Comparison of ENCODE assay signal across 11 mouse cellular contexts in the genomic region with DNA sequence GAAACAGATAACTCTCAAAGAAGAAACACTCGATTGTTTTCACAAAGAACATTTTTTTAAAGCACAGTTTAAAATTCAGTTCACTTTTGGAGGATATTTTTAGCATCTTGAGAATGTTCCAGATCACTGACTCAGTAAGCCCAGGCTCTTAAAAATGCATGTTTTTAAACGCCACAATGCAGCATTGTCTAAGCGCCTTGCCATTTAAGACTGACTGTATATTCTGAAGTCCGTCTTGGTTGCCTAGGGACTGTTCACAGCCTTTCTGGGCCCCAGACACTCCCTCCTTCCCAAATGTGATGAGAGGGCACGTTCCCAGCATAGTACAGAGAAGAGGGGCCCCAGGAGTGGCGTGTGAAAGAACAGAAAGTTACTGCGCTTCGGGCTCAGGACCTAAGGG. TPM values are rescaled to one million over a fixed set of nuclear protein-coding genes. Genes with fewer than 3 reads are reported as not detected.
DNase-seq lines count a peak whose midpoint lies in the region; ATAC-seq lines count a peak whose summit lies in the region.
"Had no signal": no experiment of that assay in that cellular context is flagged by ENCODE, and none has a peak within 500 bp of the region (broad histone marks: within the 10 kb centered on the region; RNA-seq: fewer than 3 reads in every experiment).

No protein-coding gene starts in this region.

- H3K9ac ChIP-seq in midbrain, embryonic 13.5 days (replicated peaks): no peak overlapping the region
- no peak overlapping the region for H3K9ac ChIP-seq in kidney, embryonic 14.5 days (ENCODE audit: low read depth, low read length)

- DNase-seq in frontal cortex, postnatal 14 days (ENCODE audit: low spot score in 2 of 2): no peak
- peak; percentile 12 to 70 for DNase-seq in left cerebral cortex, postnatal 14 days (ENCODE audit: low spot score in 2 of 2)
- no peak for DNase-seq in left cerebral cortex, adult 18-20 months (ENCODE audit: low spot score in 2 of 2)
- DNase-seq in brain, adult 2 months (ENCODE audit: low read depth, low spot score): peak; percentile 74
- DNase-seq: gastrocnemius, postnatal 14 days; kidney, adult 11 months had no signal

- intact Hi-C loops in left cerebral cortex, postnatal 14 days (cut with DNase I): no loop called here

- 0 out of 2 replicates have a peak overlapping the region, but pooled peaks have one; percentile 56 for H3K27ac ChIP-seq in midbrain, embryonic 13.5 days
- H3K27ac ChIP-seq in kidney, embryonic 14.5 days (ENCODE audit: low read depth, low read length): no peak overlapping the region

- peaks cover 14% of the 10 kb centered on the region for H3K4me1 ChIP-seq in midbrain, embryonic 13.5 days (replicated peaks)
- H3K4me1 ChIP-seq in kidney, embryonic 14.5 days (ENCODE audit: control insufficient read depth, insufficient read depth, low read length): no peaks in the 10 kb centered on the region

- H3K4me3 ChIP-seq in midbrain, embryonic 13.5 days (replicated peaks): no peak overlapping the region
- H3K4me3 ChIP-seq in kidney, embryonic 14.5 days (ENCODE audit: low read length): no peak overlapping the region

- ATAC-seq in frontal cortex, adult (ENCODE audit: low TSS enrichment): peak; percentile 69
- ATAC-seq in midbrain, embryonic 13.5 days: peak; percentile 24; the same call in 1 of the 2 replicates
- no peak for ATAC-seq in cerebellum, adult (ENCODE audit: insufficient number of reproducible peaks, low FRiP score, low TSS enrichment)
- ATAC-seq in kidney, embryonic 14.5 days (ENCODE audit: low FRiP score, low TSS enrichment): no peak

- H3K36me3 ChIP-seq in midbrain, embryonic 13.5 days: no peaks in the 10 kb centered on the region
- no peaks in the 10 kb centered on the region for H3K36me3 ChIP-seq in kidney, embryonic 14.5 days (ENCODE audit: control insufficient read depth, insufficient read depth, low read length)

- no peaks in the 10 kb centered on the region for H3K9me3 ChIP-seq in midbrain, embryonic 13.5 days
- H3K9me3 ChIP-seq in kidney, embryonic 14.5 days (ENCODE audit: control insufficient read depth, low read length): no peaks in the 10 kb centered on the region

- no peak overlapping the region for H3K4me2 ChIP-seq in midbrain, embryonic 13.5 days (replicated peaks)
- H3K4me2 ChIP-seq in kidney, embryonic 14.5 days (replicated peaks; ENCODE audit: low read depth, low read length): no peak overlapping the region

- 32% methylated on average over 8 of the region's 8 CpGs for WGBS in midbrain, embryonic 13.5 days
- WGBS in kidney, embryonic 14.5 days: 58% methylated on average over 8 of the region's 8 CpGs

- no peaks in the 10 kb centered on the region for H3K27me3 ChIP-seq in midbrain, embryonic 13.5 days
- no peaks in the 10 kb centered on the region for H3K27me3 ChIP-seq in kidney, embryonic 14.5 days (ENCODE audit: control insufficient read depth, insufficient read depth, low read length)

RNA-seq across cellular contexts. Expression of gene Tvp23b, which starts 32.1 kb away (rescaled TPM):
- 10 to 100 TPM; 23.8 to 23.9 TPM for total RNA-seq in left cerebral cortex, postnatal 14 days (2021)
- 10 to 100 TPM; 34.8 to 36.7 TPM for total RNA-seq in left cerebral cortex, adult 18-20 months (2021)
- polyA plus RNA-seq in midbrain, embryonic 13.5 days (2015; fragmentation: Nextera tagmentation; extraction: Ambion mirVana): 55.2 and 62.5 TPM in 2 replicates
- 62.1 and 62.9 TPM in 2 replicates for polyA plus RNA-seq in kidney, embryonic 14.5 days (2014; fragmentation: Nextera tagmentation; extraction: Ambion mirVana)

RNA-seq across cellular contexts. Expression of gene Cdrt4, which starts 39.6 kb away (rescaled TPM):
- total RNA-seq in left cerebral cortex, postnatal 14 days (2021): not detected
- not detected for total RNA-seq in left cerebral cortex, adult 18-20 months (2021)
- not detected in 2 replicates for polyA plus RNA-seq in midbrain, embryonic 13.5 days (2015; fragmentation: Nextera tagmentation; extraction: Ambion mirVana)
- polyA plus RNA-seq in kidney, embryonic 14.5 days (2014; fragmentation: Nextera tagmentation; extraction: Ambion mirVana): 0.29 TPM in 1 of 2 replicates, not detected in the other
- total RNA-seq: gastrocnemius, postnatal 14 days; megakaryocyte, adult 5-6 weeks had no signal

Comparison
In these comparisons a context has a peak if more than half of its experiments do, and no peak if none do; other contexts are left out.
1. DNase-seq: peak in left cerebral cortex, postnatal 14 days (2 of 2) and brain, adult 2 months (single experiment); none in frontal cortex, postnatal 14 days (0 of 2) and left cerebral cortex, adult 18-20 months (0 of 2).
2. ATAC-seq: peak in frontal cortex, adult (single experiment) and midbrain, embryonic 13.5 days (single experiment); none in cerebellum, adult (single experiment) and kidney, embryonic 14.5 days (single experiment).